Mouse (Mus musculus): ENCODE measurements at regions not wholly inside any gene's neighbourhood (a gene's known extent, or its start where the extent isn't known, plus 50 kb on each side); places are given as distances from the start of the nearest gene placed in this dataset.

DNA sequence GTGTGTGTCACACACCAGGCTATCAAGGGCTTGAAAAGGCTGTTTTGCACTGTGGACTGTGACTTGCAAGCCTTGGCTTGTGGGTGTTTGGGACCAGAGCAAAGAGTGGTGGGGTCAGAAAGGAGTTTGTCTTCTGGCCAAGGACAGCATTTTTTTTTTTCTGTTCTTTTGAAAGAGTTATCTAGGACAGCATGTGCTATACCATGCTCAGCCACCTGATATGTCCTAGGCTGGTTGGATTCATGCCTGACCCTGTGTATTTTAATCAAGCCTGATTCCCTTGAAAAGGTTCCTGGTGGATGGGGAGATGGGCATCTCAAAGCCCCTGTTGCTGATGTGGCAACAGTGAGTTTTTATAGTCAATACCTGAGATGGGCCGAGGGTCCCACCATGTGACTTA lies 61.2 kb upstream of the Serp2 start:
- no peaks in the 10 kb centered on the region for H3K79me2 ChIP-seq (ENCODE audit: control insufficient read depth, insufficient read depth)
- no peak for TF ChIP-seq MAX (IDR thresholded peaks at IDR 0.05)
- TF ChIP-seq CTCF (IDR thresholded peaks at IDR 0.05; ENCODE audit: control insufficient read depth, insufficient read depth, insufficient read length): no peak
- no peak for TF ChIP-seq USF1 (IDR thresholded peaks at IDR 0.05; ENCODE audit: low read depth)
- no peak for TF ChIP-seq CEBPB (IDR thresholded peaks at IDR 0.05; ENCODE audit: low read depth)
- no peak for TF ChIP-seq FOSL1 (IDR thresholded peaks at IDR 0.05; ENCODE audit: insufficient read depth, low read length, poor library complexity, severe bottlenecking)
- TF ChIP-seq MYOD1 (IDR thresholded peaks at IDR 0.05; ENCODE audit: control insufficient read depth, insufficient read length, low read depth): no peak
- TF ChIP-seq MYOG (IDR thresholded peaks at IDR 0.05; ENCODE audit: control insufficient read depth, extremely low read depth, insufficient read length): no peak
- H3ac ChIP-seq (ENCODE audit: control insufficient read depth, insufficient read length, low read depth): no peak overlapping the region
- no peaks in the 10 kb centered on the region for H3K27me3 ChIP-seq (ENCODE audit: control insufficient read depth, insufficient read depth, insufficient read length)
- H3K36me3 ChIP-seq (ENCODE audit: control insufficient read depth, insufficient read depth): no peaks in the 10 kb centered on the region
- no peaks in the 10 kb centered on the region for H3K79me3 ChIP-seq (ENCODE audit: low read depth)
- no peak overlapping the region for H3K4me3 ChIP-seq (ENCODE audit: insufficient read depth, poor library complexity, severe bottlenecking)

DNA sequence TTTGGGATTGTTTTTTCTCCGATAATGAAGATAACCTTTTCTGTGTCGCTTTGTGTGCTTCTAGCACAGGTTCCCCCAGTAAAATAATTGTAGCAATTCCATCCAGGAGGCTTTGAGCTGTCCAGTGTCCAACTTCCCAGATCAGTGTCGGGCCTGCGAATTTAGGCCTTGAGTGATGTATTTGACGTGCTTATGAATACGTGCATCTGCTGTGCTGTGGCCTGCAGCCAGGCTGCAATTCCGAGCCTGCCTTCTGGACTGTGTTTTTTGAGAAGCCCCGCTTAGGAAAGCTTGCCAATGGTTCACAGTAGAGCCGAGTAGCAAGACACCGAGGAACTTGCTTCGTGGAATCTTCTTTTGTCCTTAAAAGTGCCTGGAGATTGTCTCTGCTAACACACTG lies 60.8 kb upstream of the Serp2 start:
- Histone ChIP-seq H3K79me3 (ENCODE audit: low read depth) (no peaks in the 10 kb centered on the region), H3K36me3 (ENCODE audit: control insufficient read depth, insufficient read depth) (no peaks in the 10 kb centered on the region), H3K27me3 (ENCODE audit: control insufficient read depth, insufficient read depth, insufficient read length) (no peaks in the 10 kb centered on the region), H3ac (ENCODE audit: control insufficient read depth, insufficient read length, low read depth) (no peak overlapping the region), H3K79me2 (ENCODE audit: control insufficient read depth, insufficient read depth) (no peaks in the 10 kb centered on the region), H3K4me3 (ENCODE audit: insufficient read depth, poor library complexity, severe bottlenecking) (no peak overlapping the region)
- TF ChIP-seq CTCF (IDR thresholded peaks at IDR 0.05; ENCODE audit: control insufficient read depth, insufficient read depth, insufficient read length) (no peak), MYOG (IDR thresholded peaks at IDR 0.05; ENCODE audit: control insufficient read depth, extremely low read depth, insufficient read length) (no peak), MYOD1 (IDR thresholded peaks at IDR 0.05; ENCODE audit: control insufficient read depth, insufficient read length, low read depth) (no peak), CEBPB (IDR thresholded peaks at IDR 0.05; ENCODE audit: low read depth) (no peak), USF1 (IDR thresholded peaks at IDR 0.05; ENCODE audit: low read depth) (no peak)

DNA sequence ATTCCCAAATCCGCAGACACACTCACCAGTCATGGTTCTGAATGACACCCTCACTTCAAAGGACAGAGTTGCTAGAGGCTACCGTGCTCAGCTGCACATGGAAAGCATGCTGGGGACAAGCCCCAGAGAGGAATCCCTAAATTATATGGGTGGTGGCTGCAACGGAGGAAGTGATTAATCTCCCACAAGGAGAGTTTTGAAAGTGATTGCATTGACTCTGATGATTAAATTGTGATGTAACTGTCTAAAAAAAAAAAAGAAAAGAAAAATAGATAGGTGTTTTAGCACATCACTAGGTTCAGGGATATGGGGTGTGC lies 59.6 kb upstream of the Serp2 start:
- no peaks in the 10 kb centered on the region for H3K79me2 ChIP-seq (ENCODE audit: control insufficient read depth, insufficient read depth)
- no peaks in the 10 kb centered on the region for H3K27me3 ChIP-seq (ENCODE audit: control insufficient read depth, insufficient read depth, insufficient read length)
- no peak overlapping the region for H3K4me3 ChIP-seq (ENCODE audit: insufficient read depth, poor library complexity, severe bottlenecking)
- no peak for TF ChIP-seq FOSL1 (IDR thresholded peaks at IDR 0.05; ENCODE audit: insufficient read depth, low read length, poor library complexity, severe bottlenecking)
- peak; percentile 81 for TF ChIP-seq CEBPB (IDR thresholded peaks at IDR 0.05; ENCODE audit: low read depth)
- TF ChIP-seq MAX (IDR thresholded peaks at IDR 0.05): peak; percentile 99
- TF ChIP-seq MYOD1 (IDR thresholded peaks at IDR 0.05; ENCODE audit: control insufficient read depth, insufficient read length, low read depth): peak; percentile 31
- H3K79me3 ChIP-seq (ENCODE audit: low read depth): no peaks in the 10 kb centered on the region
- H3ac ChIP-seq (ENCODE audit: control insufficient read depth, insufficient read length, low read depth): no peak overlapping the region
- H3K36me3 ChIP-seq (ENCODE audit: control insufficient read depth, insufficient read depth): no peaks in the 10 kb centered on the region

DNA sequence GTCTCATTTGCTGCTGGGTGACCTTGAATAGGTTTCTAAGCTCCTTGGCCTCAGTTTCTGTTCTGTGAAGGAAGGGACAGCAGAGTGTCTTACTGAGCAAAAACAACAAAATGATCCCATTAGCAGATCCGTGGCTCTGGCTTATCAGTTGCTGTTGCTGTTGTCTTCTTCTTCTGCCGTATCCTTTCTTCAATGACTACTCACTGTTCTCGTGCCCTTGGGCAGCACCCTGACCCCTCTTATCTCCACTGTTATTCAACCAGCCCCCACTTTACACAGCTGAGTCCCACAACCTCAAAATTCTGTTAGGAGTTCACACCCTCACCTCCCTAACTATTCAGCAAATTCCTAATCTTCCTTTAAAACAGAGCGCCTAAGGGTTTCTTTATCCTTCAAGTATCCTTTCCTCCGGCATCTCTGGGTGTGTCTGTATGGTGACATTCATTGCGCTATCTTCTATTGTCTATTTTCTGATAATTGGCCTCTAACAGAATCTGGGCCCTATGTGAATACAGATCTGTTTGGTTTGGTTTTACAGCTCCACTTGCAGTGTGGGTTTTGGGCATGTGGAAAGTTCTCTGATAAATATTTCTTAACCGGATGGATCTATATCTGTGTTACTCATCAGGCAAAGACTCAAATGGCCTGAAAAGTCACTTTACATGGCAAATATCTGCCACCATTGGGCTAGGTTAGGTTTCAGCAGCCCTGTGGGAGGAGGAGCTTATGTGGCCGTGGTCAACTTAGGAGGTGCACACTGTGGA lies 59.1 kb upstream of the Serp2 start:
- no peaks in the 10 kb centered on the region for H3K79me3 ChIP-seq (ENCODE audit: low read depth)
- H3K36me3 ChIP-seq (ENCODE audit: control insufficient read depth, insufficient read depth): no peaks in the 10 kb centered on the region
- H3ac ChIP-seq (ENCODE audit: control insufficient read depth, insufficient read length, low read depth): no peak overlapping the region
- TF ChIP-seq MYOG (IDR thresholded peaks at IDR 0.05; ENCODE audit: control insufficient read depth, extremely low read depth, insufficient read length) (no peak), CEBPB (IDR thresholded peaks at IDR 0.05; ENCODE audit: low read depth) (no peak), MYOD1 (IDR thresholded peaks at IDR 0.05; ENCODE audit: control insufficient read depth, insufficient read length, low read depth) (no peak), USF1 (IDR thresholded peaks at IDR 0.05; ENCODE audit: low read depth) (no peak), MAX (IDR thresholded peaks at IDR 0.05) (no peak)
- no peak overlapping the region for H3K4me3 ChIP-seq (ENCODE audit: insufficient read depth, poor library complexity, severe bottlenecking)
- H3K79me2 ChIP-seq (ENCODE audit: control insufficient read depth, insufficient read depth): no peaks in the 10 kb centered on the region
- no peaks in the 10 kb centered on the region for H3K27me3 ChIP-seq (ENCODE audit: control insufficient read depth, insufficient read depth, insufficient read length)

DNA sequence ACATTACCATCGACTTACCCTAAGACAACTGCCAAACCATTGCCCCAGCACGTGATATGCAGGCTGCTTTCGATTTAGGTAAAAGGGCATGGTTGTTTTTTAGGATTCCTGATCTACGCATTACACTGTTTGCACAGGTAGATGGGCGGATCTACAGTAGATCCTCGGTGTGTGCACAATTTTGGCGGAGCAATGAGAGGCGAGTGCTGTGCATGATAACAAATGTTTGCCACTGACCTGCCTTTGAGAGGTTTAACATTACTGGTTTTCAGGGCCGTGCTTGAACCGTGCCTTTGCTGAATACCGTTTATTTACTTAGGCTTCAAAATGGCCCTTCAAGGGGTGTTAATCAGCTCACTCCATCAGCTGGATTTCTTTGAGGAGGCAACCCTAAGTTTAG lies 58.5 kb upstream of the Serp2 start:
- H3K79me3 ChIP-seq (ENCODE audit: low read depth): no peaks in the 10 kb centered on the region
- TF ChIP-seq MYOD1 (IDR thresholded peaks at IDR 0.05; ENCODE audit: control insufficient read depth, insufficient read length, low read depth): no peak
- no peak for TF ChIP-seq FOSL1 (IDR thresholded peaks at IDR 0.05; ENCODE audit: insufficient read depth, low read length, poor library complexity, severe bottlenecking)
- TF ChIP-seq MAX (IDR thresholded peaks at IDR 0.05): no peak
- TF ChIP-seq USF1 (IDR thresholded peaks at IDR 0.05; ENCODE audit: low read depth): no peak
- TF ChIP-seq CEBPB (IDR thresholded peaks at IDR 0.05; ENCODE audit: low read depth): no peak
- TF ChIP-seq CTCF (IDR thresholded peaks at IDR 0.05; ENCODE audit: control insufficient read depth, insufficient read depth, insufficient read length): no peak
- no peak for TF ChIP-seq MYOG (IDR thresholded peaks at IDR 0.05; ENCODE audit: control insufficient read depth, extremely low read depth, insufficient read length)
- no peaks in the 10 kb centered on the region for H3K27me3 ChIP-seq (ENCODE audit: control insufficient read depth, insufficient read depth, insufficient read length)
- H3K79me2 ChIP-seq (ENCODE audit: control insufficient read depth, insufficient read depth): no peaks in the 10 kb centered on the region
- no peak overlapping the region for H3ac ChIP-seq (ENCODE audit: control insufficient read depth, insufficient read length, low read depth)
- no peaks in the 10 kb centered on the region for H3K36me3 ChIP-seq (ENCODE audit: control insufficient read depth, insufficient read depth)
- no peak overlapping the region for H3K4me3 ChIP-seq (ENCODE audit: insufficient read depth, poor library complexity, severe bottlenecking)

DNA sequence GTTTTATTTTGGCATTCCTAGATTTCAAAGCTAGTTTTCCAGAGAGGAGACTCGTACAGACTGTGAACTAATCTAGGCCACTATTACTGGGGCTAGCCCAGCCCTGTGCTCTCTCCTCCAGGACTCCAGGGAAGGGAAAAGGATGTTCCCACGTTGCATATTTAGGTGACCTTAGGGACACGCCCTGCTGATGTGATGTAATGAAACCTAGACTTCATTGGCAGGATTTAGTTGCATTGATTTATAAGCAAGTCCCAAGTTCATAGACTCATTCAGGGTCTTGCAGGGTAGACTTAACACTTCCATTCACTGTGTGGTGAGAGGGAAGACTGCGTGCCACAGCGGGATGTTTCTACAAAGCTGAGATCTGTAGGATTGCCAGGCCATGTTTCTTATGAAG lies 58.0 kb upstream of the Serp2 start:
- H3K79me2 ChIP-seq (ENCODE audit: control insufficient read depth, insufficient read depth): no peaks in the 10 kb centered on the region
- no peaks in the 10 kb centered on the region for H3K79me3 ChIP-seq (ENCODE audit: low read depth)
- TF ChIP-seq MYOG (IDR thresholded peaks at IDR 0.05; ENCODE audit: control insufficient read depth, extremely low read depth, insufficient read length) (no peak), USF1 (IDR thresholded peaks at IDR 0.05; ENCODE audit: low read depth) (no peak), FOSL1 (IDR thresholded peaks at IDR 0.05; ENCODE audit: insufficient read depth, low read length, poor library complexity, severe bottlenecking) (no peak), CEBPB (IDR thresholded peaks at IDR 0.05; ENCODE audit: low read depth) (no peak), CTCF (IDR thresholded peaks at IDR 0.05; ENCODE audit: control insufficient read depth, insufficient read depth, insufficient read length) (no peak), MAX (IDR thresholded peaks at IDR 0.05) (no peak)
- H3K27me3 ChIP-seq (ENCODE audit: control insufficient read depth, insufficient read depth, insufficient read length): no peaks in the 10 kb centered on the region
- no peak overlapping the region for H3ac ChIP-seq (ENCODE audit: control insufficient read depth, insufficient read length, low read depth)
- no peaks in the 10 kb centered on the region for H3K36me3 ChIP-seq (ENCODE audit: control insufficient read depth, insufficient read depth)
- no peak overlapping the region for H3K4me3 ChIP-seq (ENCODE audit: insufficient read depth, poor library complexity, severe bottlenecking)

Measured in C2C12 (cell line).